Mouse (Mus musculus): ENCODE data around the gene Abcc6. TPM values are rescaled to one million over a fixed set of nuclear protein-coding genes. Genes with fewer than 3 reads are reported as not detected.
"Not testable (repeated sequence)": the region's sequence is repeated elsewhere in the genome, so short reads cannot be mapped to it uniquely, and the experiment has no call there.

The Abcc6 gene
- polyA plus RNA-seq, 1 experiment from 2014 or later: 0.23 TPM

GRCm38 (mm10) chr7:45974512-45974911 is 55.6 kb downstream of the Abcc6 start:
- WGBS: 68% methylated on average over 6 of the region's 6 CpGs
- no peaks in the 10 kb centered on the region for H3K9me3 ChIP-seq (replicated peaks)
- H3K4me3 ChIP-seq (replicated peaks): no peak overlapping the region
- no peak overlapping the region for H3K4me2 ChIP-seq (replicated peaks)
- H3K27ac ChIP-seq (replicated peaks): no peak overlapping the region
- H3K4me1 ChIP-seq: no peaks in the 10 kb centered on the region
- ATAC-seq (ENCODE audit: insufficient number of reproducible peaks, low FRiP score, low TSS enrichment, low read depth): no peak
- no peak overlapping the region for H3K9ac ChIP-seq
- no peaks in the 10 kb centered on the region for H3K27me3 ChIP-seq
- H3K36me3 ChIP-seq: no peaks in the 10 kb centered on the region

DNA sequence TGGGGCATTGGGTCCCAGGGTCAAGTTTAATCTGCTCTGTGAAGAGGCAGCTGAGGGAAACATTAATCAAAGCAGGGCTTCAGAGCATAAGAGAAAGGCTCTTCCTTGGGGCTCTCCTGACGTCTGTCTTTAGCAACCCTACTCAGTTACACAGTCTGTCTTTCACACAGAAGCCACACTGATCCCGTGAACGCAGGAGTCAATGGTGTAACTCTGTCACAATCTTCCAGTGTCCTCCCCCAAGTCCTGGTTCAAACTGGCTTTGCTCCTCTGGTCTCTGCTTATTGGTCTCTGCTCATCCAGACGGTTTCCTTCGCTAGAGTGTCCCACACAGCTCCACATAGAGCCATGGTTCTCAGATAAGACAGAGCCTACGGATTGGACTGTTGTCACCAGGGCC is 56.0 kb downstream of the Abcc6 start:
- no peak overlapping the region for H3K27ac ChIP-seq (replicated peaks)
- no peaks in the 10 kb centered on the region for H3K36me3 ChIP-seq
- H3K4me1 ChIP-seq: no peaks in the 10 kb centered on the region
- ATAC-seq (ENCODE audit: insufficient number of reproducible peaks, low FRiP score, low TSS enrichment, low read depth): no peak
- WGBS: 61% methylated on average over 6 of the region's 6 CpGs
- H3K4me2 ChIP-seq (replicated peaks): no peak overlapping the region
- H3K9ac ChIP-seq: no peak overlapping the region
- H3K27me3 ChIP-seq: no peaks in the 10 kb centered on the region
- no peak overlapping the region for H3K4me3 ChIP-seq (replicated peaks)
- no peaks in the 10 kb centered on the region for H3K9me3 ChIP-seq (replicated peaks)

GRCm38 (mm10) chr7:45973271-45973687 is 56.8 kb downstream of the Abcc6 start:
- ATAC-seq (ENCODE audit: insufficient number of reproducible peaks, low FRiP score, low TSS enrichment, low read depth): no peak
- Histone ChIP-seq H3K9ac (no peak overlapping the region), H3K27me3 (no peaks in the 10 kb centered on the region), H3K27ac (replicated peaks) (no peak overlapping the region), H3K4me1 (no peaks in the 10 kb centered on the region), H3K4me2 (replicated peaks) (no peak overlapping the region), H3K36me3 (no peaks in the 10 kb centered on the region), H3K4me3 (replicated peaks) (no peak overlapping the region), H3K9me3 (replicated peaks) (no peaks in the 10 kb centered on the region)
- WGBS: 82% methylated on average over 6 of the region's 6 CpGs

- Histone ChIP-seq H3K4me3 (replicated peaks) (no peak overlapping the region), H3K27ac (replicated peaks) (no peak overlapping the region), H3K36me3 (no peaks in the 10 kb centered on the region), H3K4me2 (replicated peaks) (no peak overlapping the region), H3K9ac (no peak overlapping the region), H3K27me3 (0 out of 2 replicates have a peak, but pooled peaks cover 3% of the 10 kb centered on the region), H3K4me1 (no peaks in the 10 kb centered on the region), H3K9me3 (replicated peaks) (no peaks in the 10 kb centered on the region)
- ATAC-seq (ENCODE audit: insufficient number of reproducible peaks, low FRiP score, low TSS enrichment, low read depth): no peak
- WGBS: 77% methylated on average over 11 of the region's 11 CpGs
Observed at GRCm38 (mm10) chr7:45971831-45972723, 58.0 kb downstream of the Abcc6 start.

- Histone ChIP-seq H3K36me3 (no peaks in the 10 kb centered on the region), H3K4me1 (no peaks in the 10 kb centered on the region), H3K9me3 (replicated peaks) (no peaks in the 10 kb centered on the region), H3K27me3 (no peaks in the 10 kb centered on the region), H3K27ac (replicated peaks) (no peak overlapping the region), H3K9ac (no peak overlapping the region), H3K4me2 (replicated peaks) (no peak overlapping the region), H3K4me3 (replicated peaks) (no peak overlapping the region)
- no peak for ATAC-seq (ENCODE audit: insufficient number of reproducible peaks, low FRiP score, low TSS enrichment, low read depth)
- 65% methylated on average over 4 of the region's 4 CpGs for WGBS
Observed at GRCm38 (mm10) chr7:45956611-45957010, 73.5 kb downstream of the Abcc6 start.

DNA sequence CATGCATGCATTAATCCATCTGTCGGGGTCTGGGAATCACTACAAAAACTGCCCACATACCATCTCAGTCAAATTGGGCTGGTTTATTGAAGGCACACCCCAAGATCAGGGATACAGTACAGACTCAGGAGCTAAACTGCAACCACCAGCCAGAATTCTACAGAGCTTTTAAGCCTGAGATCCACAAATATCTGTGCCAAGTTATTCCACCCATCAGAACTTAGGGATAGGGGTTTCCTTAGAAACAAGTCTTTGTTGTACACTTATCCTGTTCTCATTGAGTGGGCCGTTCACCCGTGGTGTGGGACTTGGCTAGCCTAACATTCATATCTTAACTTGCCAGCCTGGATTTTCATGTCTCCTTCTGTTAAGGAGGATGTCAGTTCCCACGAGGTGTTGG is 81.0 kb downstream of the Abcc6 start:
- Histone ChIP-seq H3K27ac (replicated peaks) (no peak overlapping the region), H3K36me3 (no peaks in the 10 kb centered on the region), H3K9me3 (replicated peaks) (no peaks in the 10 kb centered on the region), H3K4me3 (replicated peaks) (no peak overlapping the region), H3K27me3 (no peaks in the 10 kb centered on the region), H3K4me2 (replicated peaks) (no peak overlapping the region), H3K9ac (no peak overlapping the region), H3K4me1 (no peaks in the 10 kb centered on the region)
- no peak for ATAC-seq (ENCODE audit: insufficient number of reproducible peaks, low FRiP score, low TSS enrichment, low read depth)
- WGBS: 71% methylated on average over 4 of the region's 4 CpGs

DNA sequence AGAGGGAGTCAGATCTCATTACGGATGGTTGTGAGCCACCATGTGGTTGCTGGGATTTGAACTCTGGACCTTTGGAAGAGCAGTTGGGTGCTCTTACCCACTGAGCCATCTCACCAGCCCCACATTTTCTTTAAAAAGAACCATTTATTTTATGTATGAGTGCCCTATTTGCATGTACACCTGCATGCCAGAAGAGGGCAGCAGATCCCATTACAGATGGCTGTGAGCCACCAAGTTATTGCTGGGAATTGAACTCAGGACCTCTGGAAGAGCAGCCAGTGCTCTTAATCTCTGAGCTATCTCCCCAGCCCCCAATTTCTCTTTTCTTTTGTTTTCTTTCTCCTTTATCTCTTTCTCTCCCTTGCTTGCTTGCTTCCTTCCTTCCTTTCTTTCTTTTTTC is 86.8 kb downstream of the Abcc6 start:
- H3K27ac ChIP-seq (replicated peaks); ATAC-seq (ENCODE audit: insufficient number of reproducible peaks, low FRiP score, low TSS enrichment, low read depth); H3K27me3 ChIP-seq; H3K9me3 ChIP-seq (replicated peaks); H3K4me1 ChIP-seq; H3K9ac ChIP-seq; H3K4me3 ChIP-seq (replicated peaks); H3K4me2 ChIP-seq (replicated peaks); H3K36me3 ChIP-seq: not testable (repeated sequence)
- 59% methylated on average over 1 of the region's 1 CpGs for WGBS

DNA sequence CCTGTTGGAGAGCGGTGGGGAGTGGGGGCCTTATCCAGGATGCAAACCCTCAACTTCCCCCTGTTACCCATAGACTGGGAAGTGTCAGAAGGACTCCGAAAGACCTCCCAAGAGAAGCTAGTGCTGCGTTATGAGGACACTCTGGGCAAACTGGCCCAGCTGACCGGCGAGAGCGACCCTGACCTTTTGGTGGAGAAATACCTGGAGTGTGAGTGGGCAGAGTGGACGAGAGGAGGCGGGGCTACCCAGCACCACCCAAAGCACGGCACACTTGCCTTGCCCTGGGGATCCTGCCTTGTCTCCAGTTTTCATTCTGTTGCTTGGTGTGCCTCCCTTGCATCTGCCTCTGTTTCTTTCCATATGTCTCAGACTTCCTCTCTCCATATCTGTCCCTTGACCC is 88.1 kb downstream of the Abcc6 start:
- H3K27me3 ChIP-seq: no peaks in the 10 kb centered on the region
- H3K9me3 ChIP-seq (replicated peaks): no peaks in the 10 kb centered on the region
- H3K4me3 ChIP-seq (replicated peaks): no peak overlapping the region
- ATAC-seq (ENCODE audit: insufficient number of reproducible peaks, low FRiP score, low TSS enrichment, low read depth): no peak
- H3K4me2 ChIP-seq (replicated peaks): no peak overlapping the region
- no peaks in the 10 kb centered on the region; the same call in 1 of the 2 replicates for H3K4me1 ChIP-seq
- no peak overlapping the region for H3K27ac ChIP-seq (replicated peaks)
- 84% methylated on average over 9 of the region's 9 CpGs for WGBS
- no peaks in the 10 kb centered on the region for H3K36me3 ChIP-seq
- H3K9ac ChIP-seq: no peak overlapping the region

DNA sequence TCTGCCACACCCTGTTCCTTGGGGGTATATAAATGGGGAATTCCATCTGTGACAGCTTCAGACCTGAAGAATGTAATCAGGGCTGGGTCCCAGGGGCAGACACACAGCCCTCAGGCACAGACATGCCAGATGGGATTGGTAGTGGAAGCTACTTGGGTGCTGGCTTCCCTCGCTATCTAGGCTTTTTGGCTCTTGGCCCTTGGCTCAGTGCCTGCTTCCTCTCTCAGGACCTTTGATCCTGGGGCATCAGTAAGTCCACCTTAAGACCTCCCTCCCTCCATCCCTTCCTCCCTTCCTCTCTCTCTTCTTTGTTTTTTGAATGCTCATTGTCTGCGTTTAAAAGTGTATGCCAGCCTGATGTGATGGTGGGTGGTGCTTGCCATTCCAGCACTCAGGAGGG is 90.3 kb downstream of the Abcc6 start:
- 29% methylated on average over 2 of the region's 2 CpGs for WGBS
- no peak overlapping the region for H3K4me2 ChIP-seq (replicated peaks)
- H3K4me3 ChIP-seq (replicated peaks): no peak overlapping the region
- no peaks in the 10 kb centered on the region; the same call in 1 of the 2 replicates for H3K4me1 ChIP-seq
- no peaks in the 10 kb centered on the region for H3K36me3 ChIP-seq
- H3K9me3 ChIP-seq (replicated peaks): no peaks in the 10 kb centered on the region
- H3K27ac ChIP-seq (replicated peaks): no peak overlapping the region
- no peak for ATAC-seq (ENCODE audit: insufficient number of reproducible peaks, low FRiP score, low TSS enrichment, low read depth)
- H3K27me3 ChIP-seq: no peaks in the 10 kb centered on the region
- no peak overlapping the region for H3K9ac ChIP-seq

DNA sequence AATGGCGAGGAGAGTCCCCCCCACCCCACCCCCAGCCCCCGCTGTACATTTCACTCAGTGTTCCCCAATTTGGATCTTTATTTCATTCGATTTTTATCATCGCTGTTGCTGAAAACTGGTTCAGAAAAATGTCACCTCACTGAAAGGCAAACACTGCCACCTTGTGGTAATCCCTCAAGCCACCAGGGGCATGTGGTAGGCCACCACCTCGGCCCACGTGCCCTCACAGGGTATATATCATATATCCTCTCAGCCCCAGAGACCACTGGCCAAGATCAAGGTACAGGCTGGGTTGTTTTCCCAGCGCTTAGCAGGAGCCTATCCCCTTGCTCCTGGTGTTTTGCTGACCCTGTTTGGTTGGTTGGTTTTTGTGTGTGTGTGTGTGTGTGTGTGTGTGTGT is 95.0 kb downstream of the Abcc6 start:
- Histone ChIP-seq H3K27me3 (no peaks in the 10 kb centered on the region), H3K9ac (no peak overlapping the region), H3K27ac (replicated peaks) (no peak overlapping the region), H3K4me2 (replicated peaks) (no peak overlapping the region), H3K36me3 (no peaks in the 10 kb centered on the region), H3K4me3 (replicated peaks) (no peak overlapping the region), H3K4me1 (no peaks in the 10 kb centered on the region), H3K9me3 (replicated peaks) (no peaks in the 10 kb centered on the region)
- WGBS: 21% methylated on average over 7 of the region's 7 CpGs
- 0 out of 2 replicates have a peak, but pooled peaks have one; percentile 56 for ATAC-seq (ENCODE audit: insufficient number of reproducible peaks, low FRiP score, low TSS enrichment, low read depth)

DNA sequence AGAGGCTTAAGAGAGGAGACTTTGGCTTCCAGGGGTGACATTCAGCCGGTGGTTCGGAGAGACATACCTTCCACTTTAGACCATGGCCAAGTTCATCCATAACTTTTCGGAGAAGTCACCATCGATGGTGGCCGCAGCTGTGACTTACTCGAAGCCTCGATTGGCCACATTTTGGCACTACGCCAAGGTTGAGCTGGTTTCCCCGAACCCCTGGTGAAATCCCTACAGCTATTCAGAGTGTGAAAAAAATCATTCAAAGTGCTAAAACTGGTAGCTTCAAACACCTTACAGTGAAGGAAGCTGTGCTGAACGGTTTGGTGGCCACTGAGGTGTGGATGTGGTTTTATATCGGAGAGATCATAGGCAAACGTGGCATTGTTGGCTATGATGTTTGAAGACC is 96.3 kb downstream of the Abcc6 start:
- H3K27ac ChIP-seq (replicated peaks); ATAC-seq (ENCODE audit: insufficient number of reproducible peaks, low FRiP score, low TSS enrichment, low read depth): not testable (repeated sequence)
- WGBS: 87% methylated on average over 12 of the region's 12 CpGs

GRCm38 (mm10) chr7:45929688-45930087 is 100.4 kb downstream of the Abcc6 start:
- Histone ChIP-seq H3K27me3 (peaks cover 8% of the 10 kb centered on the region), H3K4me3 (replicated peaks) (no peak overlapping the region), H3K9ac (no peak overlapping the region), H3K4me2 (replicated peaks) (no peak overlapping the region), H3K27ac (replicated peaks) (no peak overlapping the region), H3K36me3 (no peaks in the 10 kb centered on the region), H3K9me3 (replicated peaks) (no peaks in the 10 kb centered on the region), H3K4me1 (0 out of 2 replicates have a peak, but pooled peaks cover 3% of the 10 kb centered on the region)
- 85% methylated on average over 1 of the region's 1 CpGs for WGBS
- ATAC-seq (ENCODE audit: insufficient number of reproducible peaks, low FRiP score, low TSS enrichment, low read depth): no peak

More for the DNA sequence above, 96.3 kb downstream of the Abcc6 start:
- H3K9me3 ChIP-seq (replicated peaks); H3K4me2 ChIP-seq (replicated peaks); H3K4me3 ChIP-seq (replicated peaks); H3K36me3 ChIP-seq; H3K27me3 ChIP-seq; H3K4me1 ChIP-seq; H3K9ac ChIP-seq: not testable (repeated sequence)
